8 mouse cellular contexts compared by ENCODE assay signal in genomic region chr1:24677706-24678105, GRCm38 (mm10). TPM values are rescaled to one million over a fixed set of nuclear protein-coding genes. Genes with fewer than 3 reads are reported as not detected.
DNase-seq lines count a peak whose midpoint lies in the region; ATAC-seq and TF ChIP-seq lines count a peak whose summit lies in the region.

No protein-coding gene starts in this region.

- peak; percentile 24 for DNase-seq in kidney, adult 11 months
- DNase-seq in kidney, postnatal 10 days: no peak
- peak; percentile 36 for DNase-seq in NIH3T3 (ENCODE audit: low read depth)
- no peak for DNase-seq in kidney, postnatal 0 days (ENCODE audit: low spot score)
- DNase-seq in midbrain, postnatal 0 days (ENCODE audit: low spot score): no peak
- no peak for DNase-seq in thymus, postnatal 10 days (ENCODE audit: low spot score in 2 of 2)
- DNase-seq in thymus, adult 18-20 months: no peak

- peak; percentile 9; the same call in 1 of the 2 replicates for ATAC-seq in forebrain, embryonic 13.5 days
- peak; percentile 12; the same call in 1 of the 2 replicates for ATAC-seq in kidney, postnatal 0 days (replicated peaks; ENCODE audit: low FRiP score, low read depth)
- peak; percentile 2; the same call in 1 of the 2 replicates for ATAC-seq in midbrain, postnatal 0 days (ENCODE audit: low FRiP score)

- H3K4me1 ChIP-seq in forebrain, embryonic 13.5 days: peaks cover 6% of the 10 kb centered on the region
- H3K4me1 ChIP-seq in kidney, postnatal 0 days (replicated peaks; ENCODE audit: insufficient read depth, low read length): 0 out of 2 replicates have a peak, but pooled peaks cover 3% of the 10 kb centered on the region
- no peaks in the 10 kb centered on the region for H3K4me1 ChIP-seq in midbrain, postnatal 0 days (ENCODE audit: insufficient read depth, low read length)

- 0 out of 2 replicates have a peak overlapping the region, but pooled peaks have one; percentile 83 for H3K9ac ChIP-seq in forebrain, embryonic 13.5 days
- H3K9ac ChIP-seq in kidney, postnatal 0 days (ENCODE audit: low read depth, low read length): no peak overlapping the region
- H3K9ac ChIP-seq in midbrain, postnatal 0 days (replicated peaks; ENCODE audit: low read length, poor library complexity, severe bottlenecking): peak overlapping the region; percentile 93

- no peak overlapping the region for H3K27ac ChIP-seq in forebrain, embryonic 13.5 days
- no peak overlapping the region for H3K27ac ChIP-seq in kidney, postnatal 0 days
- peak overlapping the region; percentile 73 for H3K27ac ChIP-seq in midbrain, postnatal 0 days (ENCODE audit: low read depth, low read length)

- H3K27me3 ChIP-seq in forebrain, embryonic 13.5 days: no peaks in the 10 kb centered on the region
- no peaks in the 10 kb centered on the region for H3K27me3 ChIP-seq in kidney, postnatal 0 days (ENCODE audit: insufficient read depth, low read length)
- no peaks in the 10 kb centered on the region for H3K27me3 ChIP-seq in midbrain, postnatal 0 days (ENCODE audit: insufficient read depth, low read length)

- no peaks in the 10 kb centered on the region for H3K36me3 ChIP-seq in forebrain, embryonic 13.5 days (ENCODE audit: poor library complexity, severe bottlenecking)
- no peaks in the 10 kb centered on the region for H3K36me3 ChIP-seq in kidney, postnatal 0 days (ENCODE audit: insufficient read depth, low read length)
- H3K36me3 ChIP-seq in midbrain, postnatal 0 days (ENCODE audit: insufficient read depth, low read length): no peaks in the 10 kb centered on the region

- peak overlapping the region; percentile 75 for H3K4me3 ChIP-seq in forebrain, embryonic 13.5 days
- peak overlapping the region; percentile 91 for H3K4me3 ChIP-seq in kidney, postnatal 0 days (replicated peaks; ENCODE audit: low read depth, low read length)
- peak overlapping the region; percentile 69 for H3K4me3 ChIP-seq in midbrain, postnatal 0 days (ENCODE audit: low read depth, low read length)

- H3K9me3 ChIP-seq in forebrain, embryonic 13.5 days (replicated peaks): no peaks in the 10 kb centered on the region
- H3K9me3 ChIP-seq in kidney, postnatal 0 days (replicated peaks; ENCODE audit: low read length): no peaks in the 10 kb centered on the region
- no peaks in the 10 kb centered on the region for H3K9me3 ChIP-seq in midbrain, postnatal 0 days (ENCODE audit: low read length)

- 78% methylated on average over 9 of the region's 9 CpGs for WGBS in forebrain, embryonic 13.5 days
- WGBS in kidney, postnatal 0 days: 61% methylated on average over 9 of the region's 9 CpGs
- 79% methylated on average over 9 of the region's 9 CpGs for WGBS in midbrain, postnatal 0 days

- TF ChIP-seq CTCF in kidney, postnatal 0 days (IDR thresholded peaks at IDR 0.05; ENCODE audit: low read depth): no peak
- TF ChIP-seq CTCF in midbrain, postnatal 0 days (IDR thresholded peaks at IDR 0.05): no peak

- H3K4me2 ChIP-seq in forebrain, embryonic 13.5 days: peak overlapping the region; percentile 65
- H3K4me2 ChIP-seq in kidney, postnatal 0 days (ENCODE audit: low read length): peak overlapping the region; percentile 67
- peak overlapping the region; percentile 71 for H3K4me2 ChIP-seq in midbrain, postnatal 0 days (ENCODE audit: low read depth, low read length, poor library complexity, severe bottlenecking)

RNA-seq across cellular contexts. Expression of gene Lmbrd1, which starts 0.7 kb away (rescaled TPM):
- polyA plus RNA-seq in forebrain, embryonic 13.5 days (2015; fragmentation: Nextera tagmentation; extraction: Ambion mirVana): 31.2 and 33.6 TPM in 2 replicates
- 43.2 and 44.0 TPM in 2 replicates for polyA plus RNA-seq in kidney, postnatal 0 days (2015; fragmentation: Nextera tagmentation; extraction: Ambion mirVana)
- 28.8 and 43.4 TPM in 2 replicates for total RNA-seq in midbrain, postnatal 0 days (2014; rRNA removed)
- polyA plus RNA-seq in midbrain, postnatal 0 days (2015; fragmentation: Nextera tagmentation; extraction: Ambion mirVana): 44.5 and 45.1 TPM in 2 replicates

Comparison
In these comparisons a context has a peak if more than half of its experiments do, and no peak if none do; other contexts are left out.
1. DNase-seq: peak in kidney, adult 11 months (single experiment) and NIH3T3 (single experiment); none in kidney, postnatal 10 days (single experiment), kidney, postnatal 0 days (single experiment), midbrain, postnatal 0 days (single experiment), thymus, postnatal 10 days (0 of 2) and thymus, adult 18-20 months (0 of 2).
2. Peak in every context shown above with its lines, with median percentiles within 50 percentile points of each other: ATAC-seq, H3K4me2 ChIP-seq and H3K4me3 ChIP-seq.